ENCODE assay signal across 21 mouse cellular contexts in genomic region chr19:8853117-8853516, GRCm38 (mm10). TPM values are rescaled to one million over a fixed set of nuclear protein-coding genes. Genes with fewer than 3 reads are reported as not detected.
"Had no signal": no experiment of that assay in that cellular context is flagged by ENCODE, and none has a peak within 500 bp of the region (broad histone marks: within the 10 kb centered on the region; RNA-seq: fewer than 3 reads in every experiment).

No protein-coding gene starts in this region.

- DNase-seq: liver, postnatal 0 days; lung, adult 2 months; lung, postnatal 14 days; lung, postnatal 36 days; retina, postnatal 1 day; right cerebral cortex, adult 18-20 months; right cerebral cortex, postnatal 25 days; right cerebral cortex, postnatal 4 days; spleen, adult 18-20 months; thymus, adult 18-20 months; thymus, postnatal 14 days; thymus, postnatal 36 days had no signal

- H3K27ac ChIP-seq: lung, embryonic 15.5 days; macrophage; midbrain, embryonic 13.5 days; midbrain, embryonic 15.5 days; neural tube, embryonic 13.5 days; neural tube, embryonic 15.5 days had no signal

- H3K4me3 ChIP-seq: lung, embryonic 15.5 days; megakaryocyte, embryonic 14.5 days; midbrain, embryonic 13.5 days; midbrain, embryonic 15.5 days; myocyte; neural tube, embryonic 13.5 days; neural tube, embryonic 15.5 days had no signal

RNA-seq across cellular contexts. Expression of gene Lrrn4cl, which starts 2.5 kb away (rescaled TPM):
- total RNA-seq: megakaryocyte progenitor cell, adult 5-6 weeks had no signal

RNA-seq across cellular contexts. Expression of gene AC129217.1, which starts 23.5 kb away (rescaled TPM):
- total RNA-seq: megakaryocyte progenitor cell, adult 5-6 weeks had no signal
